Mouse (Mus musculus) megakaryocyte, adult 5-6 weeks (primary cell): ENCODE data around the gene Ube2n. TPM values are rescaled to one million over a fixed set of nuclear protein-coding genes. Genes with fewer than 3 reads are reported as not detected.

Experiments used
- ATAC-seq: 2 replicates; pipeline ENCODE4 v1.8.0; 2016; ENCODE audit warnings: mild to moderate bottlenecking, inconsistent platforms; ENCODE audit not compliant: poor library complexity, severe bottlenecking
- total RNA-seq, 2 experiments: library from RNA; stranded (forward) in 1 of 2; stranded (reverse) in 1 of 2; fragments of 153-499, 151-499 nt in 1 of 2; fragments of 221-1000, 200-1000 nt in 1 of 2; gene quantifications; 2 replicates each; pipeline versions ENCODE4 v1.2.3 to v1.2.4; 2015 to 2017

Ube2n gene
- total RNA-seq, 2 experiments from 2014 or later, result 144 to 363 TPM

- peak; percentile 81 for ATAC-seq
Observed at GRCm38 (mm10) chr10:95587509-95588220, 72.7 kb downstream of the Ube2n start.

GRCm38 (mm10) chr10:95589196-95589595, 74.3 kb downstream of the Ube2n start:
- no peak for ATAC-seq

GRCm38 (mm10) chr10:95590196-95590595, 75.3 kb downstream of the Ube2n start:
- ATAC-seq, result peak; percentile 76

GRCm38 (mm10) chr10:95591257-95591656, 76.3 kb downstream of the Ube2n start:
- no peak for ATAC-seq

GRCm38 (mm10) chr10:95594414-95594813, 79.5 kb downstream of the Ube2n start:
- ATAC-seq, result no peak

Other genes starting within 250 kb of the Ube2n start
- 20.3 and 20.5 TPM in 2 replicates for gene Cradd, start 191.0 kb upstream of the Ube2n start, total RNA-seq (2015)
- gene Cradd, start 191.0 kb upstream of the Ube2n start, total RNA-seq (2017), result 3.6 and 7.3 TPM in 2 replicates
- 0.74 and 0.84 TPM in 2 replicates for gene Socs2, start 98.0 kb upstream of the Ube2n start, total RNA-seq (2015)
- gene Socs2, start 98.0 kb upstream of the Ube2n start, total RNA-seq (2017), result 0.77 and 0.84 TPM in 2 replicates
- 153 and 157 TPM in 2 replicates for gene Mrpl42, start 13.2 kb upstream of the Ube2n start, total RNA-seq (2015)
- gene Mrpl42, start 13.2 kb upstream of the Ube2n start, total RNA-seq (2017), result 126 and 127 TPM in 2 replicates
- gene Nudt4, start 49.0 kb downstream of the Ube2n start, total RNA-seq (2015), result 131 and 141 TPM in 2 replicates
- 98.7 and 122 TPM in 2 replicates for gene Nudt4, start 49.0 kb downstream of the Ube2n start, total RNA-seq (2017)
- gene Anapc15-ps, start 158.3 kb downstream of the Ube2n start, total RNA-seq (2015), result 0.52 TPM in 1 of 2 replicates, not detected in the other
- gene Anapc15-ps, start 158.3 kb downstream of the Ube2n start, total RNA-seq (2017), result not detected in 2 replicates